Mouse (Mus musculus): ENCODE data around the gene Hsd11b2.
"Not testable (repeated sequence)": the region's sequence is repeated elsewhere in the genome, so short reads cannot be mapped to it uniquely, and the experiment has no call there.

The Hsd11b2 gene

DNA sequence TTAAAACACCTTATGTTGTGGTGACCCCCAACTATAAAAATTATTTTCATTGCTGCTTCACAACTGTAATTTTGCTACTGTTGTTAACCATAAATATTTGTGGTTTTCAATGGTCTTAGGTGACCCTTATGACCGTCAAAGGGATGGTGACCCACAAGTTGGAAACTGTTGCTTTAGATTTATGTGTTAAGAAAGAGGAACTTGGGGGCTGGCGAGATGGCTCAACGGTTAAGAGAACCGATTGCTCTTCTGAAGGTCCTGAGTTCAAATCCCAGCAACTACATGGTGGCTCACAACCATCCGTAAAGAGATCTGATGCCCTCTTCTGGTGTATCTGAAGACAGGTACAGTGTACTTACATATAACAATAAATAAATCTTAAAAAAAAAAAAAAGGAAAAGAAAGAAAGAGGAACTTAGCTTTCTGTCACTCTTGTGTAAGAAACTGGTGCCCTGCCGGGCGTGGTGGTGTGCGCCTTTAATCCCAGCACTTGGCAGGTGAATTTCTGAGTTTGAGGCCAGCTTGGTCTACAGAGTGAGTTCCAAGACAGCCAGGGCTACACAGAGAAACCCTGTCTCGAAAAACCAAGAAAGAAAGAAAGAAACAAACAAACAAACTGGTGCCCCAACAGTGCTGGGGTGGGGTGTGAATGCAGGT is 46.1 kb downstream of the Hsd11b2 start:
- DNase-seq = not testable (repeated sequence)

GRCm38 (mm10) chr8:105565401-105565881 is 46.9 kb downstream of the Hsd11b2 start:
- DNase-seq = no peak

GRCm38 (mm10) chr8:105565952-105566702 is 47.6 kb downstream of the Hsd11b2 start, which contains the start of gene Atp6v0d1:
Atp6v0d1 (minus strand) TSS chr8:105566047.
- DNase-seq = peak; percentile 99

- DNase-seq = peak; percentile 44
Measured at GRCm38 (mm10) chr8:105566703-105567595, 48.4 kb downstream of the Hsd11b2 start.

DNA sequence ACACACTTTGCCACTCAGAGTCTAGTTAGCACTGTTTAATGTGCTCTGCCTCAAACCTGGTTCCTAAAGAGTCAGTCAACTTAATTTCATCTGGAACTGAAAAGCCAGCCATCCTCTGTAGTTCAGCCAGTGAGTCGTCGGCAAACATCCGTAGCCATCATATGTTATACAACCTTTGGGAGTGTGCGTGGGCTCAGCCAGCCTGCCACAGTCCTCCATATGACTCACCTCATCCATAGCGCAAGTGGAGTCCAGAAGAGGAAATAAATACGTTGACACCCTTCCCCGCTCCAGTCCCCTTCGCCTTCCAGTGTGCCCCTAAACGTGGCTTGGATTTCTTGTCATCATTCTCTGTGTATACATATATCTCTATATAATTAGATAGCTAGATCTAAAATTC is 53.3 kb downstream of the Hsd11b2 start:
- no peak for DNase-seq

DNA sequence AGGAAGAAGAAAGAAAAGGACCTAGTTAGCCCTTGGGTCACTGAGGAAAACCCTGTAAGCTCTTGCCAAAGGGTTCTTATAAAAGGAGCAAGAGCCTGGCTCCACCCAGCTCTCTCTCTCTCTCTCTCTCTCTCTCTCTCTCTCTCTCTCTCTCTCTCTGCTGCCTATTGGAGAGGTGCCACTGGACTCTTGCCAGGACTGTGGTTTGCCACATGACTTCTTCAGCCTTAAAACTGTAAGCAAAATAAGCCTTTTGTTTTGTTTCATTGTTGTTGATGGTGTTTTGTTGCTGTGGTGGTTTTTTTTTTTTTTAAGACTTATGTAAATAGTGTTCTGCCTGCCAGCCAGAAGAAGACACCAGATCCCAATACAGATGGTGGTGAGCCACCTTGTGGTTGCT is 54.9 kb downstream of the Hsd11b2 start:
- DNase-seq = no peak

All from cerebellum, adult 8-10 months (tissue).